Mouse (Mus musculus) NIH3T3 (cell line): ENCODE data around the gene Calr4.
A peak's percentile ranks its signal among the peaks of the same experiment; 100 is the strongest.

Experiments
- DNase-seq: peaks from one replicate; pipeline ENCODE4 v3.0.0-alpha.2; 2012; ENCODE audit warnings: low read depth

Calr4 gene

GRCm38 (mm10) chr4:109234185-109234584, at the start of gene Calr4:
Calr4 (plus strand) TSS chr4:109234485.
- no peak for DNase-seq

- no peak for DNase-seq
Measured at GRCm38 (mm10) chr4:109185616-109186405, 48.5 kb upstream of the Calr4 start.

- DNase-seq: no peak
Measured at GRCm38 (mm10) chr4:109191598-109191997, 42.7 kb upstream of the Calr4 start.

- DNase-seq: no peak
Measured at GRCm38 (mm10) chr4:109193886-109194285, 40.4 kb upstream of the Calr4 start.

- DNase-seq: no peak
Measured at GRCm38 (mm10) chr4:109195900-109196629, 38.2 kb upstream of the Calr4 start.

- DNase-seq: no peak
Measured at GRCm38 (mm10) chr4:109199069-109199468, 35.2 kb upstream of the Calr4 start.

GRCm38 (mm10) chr4:109201582-109202424, 32.5 kb upstream of the Calr4 start, which contains the start of gene Osbpl9:
Osbpl9 (minus strand) TSS chr4:109202272.
- DNase-seq: peak; percentile 99

- DNase-seq: peak; percentile 66
Measured at GRCm38 (mm10) chr4:109203931-109204330, 30.4 kb upstream of the Calr4 start.

GRCm38 (mm10) chr4:109204416-109204815, 29.9 kb upstream of the Calr4 start:
- DNase-seq: peak; percentile 64

GRCm38 (mm10) chr4:109207524-109207923, 26.8 kb upstream of the Calr4 start:
- DNase-seq: no peak

GRCm38 (mm10) chr4:109210253-109210652, 24.0 kb upstream of the Calr4 start:
- no peak for DNase-seq

- no peak for DNase-seq
Measured at GRCm38 (mm10) chr4:109210881-109211280, 23.4 kb upstream of the Calr4 start.

GRCm38 (mm10) chr4:109213986-109214385, 20.3 kb upstream of the Calr4 start:
- DNase-seq: peak; percentile 82

GRCm38 (mm10) chr4:109218008-109218407, 16.3 kb upstream of the Calr4 start:
- no peak for DNase-seq

GRCm38 (mm10) chr4:109220441-109220940, 13.8 kb upstream of the Calr4 start:
- DNase-seq: no peak

GRCm38 (mm10) chr4:109222001-109222400, 12.3 kb upstream of the Calr4 start:
- no peak for DNase-seq

GRCm38 (mm10) chr4:109224762-109225552, 9.3 kb upstream of the Calr4 start:
- peak; percentile 73 for DNase-seq

- no peak for DNase-seq
Measured at GRCm38 (mm10) chr4:109225606-109226005, 8.7 kb upstream of the Calr4 start.

- peak; percentile 50 for DNase-seq
Measured at GRCm38 (mm10) chr4:109226071-109226470, 8.2 kb upstream of the Calr4 start.

- DNase-seq: no peak
Measured at GRCm38 (mm10) chr4:109229766-109230279, 4.5 kb upstream of the Calr4 start.

GRCm38 (mm10) chr4:109234806-109235350, 593 bp downstream of the Calr4 start:
- no peak for DNase-seq
